Mouse (Mus musculus) brain, embryonic 14.5 days (tissue): Measurements from ENCODE around the gene Mettl21a.

ENCODE experiments used
- CTCF ChIP-seq: fragments of 200-500 bp; IDR thresholded peaks from 2 replicates; pipeline ENCODE4 v1.5.1; 2012; ENCODE audit warnings: inconsistent platforms, mild to moderate bottlenecking, moderate library complexity, borderline replicate concordance; ENCODE audit not compliant: insufficient read depth, insufficient read length; ENCODE audit errors: extremely low read depth
- POLR2A ChIP-seq: fragments of 200-500 bp; IDR thresholded peaks from 2 replicates; pipeline ENCODE4 v1.6.1; 2012; ENCODE audit warnings: mild to moderate bottlenecking, inconsistent platforms, borderline replicate concordance; ENCODE audit not compliant: poor library complexity, insufficient read depth, insufficient read length, severe bottlenecking; ENCODE audit errors: extremely low read depth

DNA sequence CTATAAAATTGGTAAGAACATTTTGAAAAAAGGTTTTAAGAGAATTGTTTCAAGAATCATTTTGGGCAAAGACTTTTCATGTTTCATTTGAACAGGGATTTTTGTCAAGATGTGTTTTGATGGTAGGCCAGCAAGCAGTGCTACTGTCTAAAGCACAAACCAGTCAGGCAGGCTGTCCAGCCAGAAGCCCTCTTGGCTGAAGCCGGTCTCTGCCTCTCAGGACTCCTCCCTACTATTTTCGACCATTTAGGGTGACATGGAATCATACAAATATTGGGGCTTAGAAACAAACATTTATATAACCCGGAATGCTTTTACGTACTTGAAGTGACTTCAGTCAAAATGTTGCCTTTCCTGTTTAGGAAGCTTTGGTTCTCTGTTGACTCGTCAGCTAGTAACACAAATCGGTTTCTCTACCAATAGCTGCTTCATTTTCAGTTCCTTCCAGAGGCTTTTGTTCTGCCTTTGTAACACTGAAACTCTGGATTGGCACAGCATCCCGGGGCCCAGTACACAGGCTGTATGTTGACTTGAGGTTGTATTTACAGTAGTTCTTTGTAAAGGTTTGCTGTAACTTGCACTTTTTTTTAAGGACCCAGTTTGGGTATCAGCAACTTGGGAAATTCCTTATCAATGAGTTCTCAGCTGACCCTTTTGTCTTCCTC lies 16.5 kb downstream of the Mettl21a start:
- TF ChIP-seq POLR2A (no peak), CTCF (no peak)
